Mouse (Mus musculus) liver, adult 2 months (tissue): ENCODE data around the gene Psmd5. TPM values are rescaled to one million over a fixed set of nuclear protein-coding genes. Genes with fewer than 3 reads are reported as not detected.
A peak's percentile ranks its signal among the peaks of the same experiment; 100 is the strongest.
"Not testable (repeated sequence)": the region's sequence is repeated elsewhere in the genome, so short reads cannot be mapped to it uniquely, and the experiment has no call there.

Experiments
- DNase-seq: peaks from one replicate; pipeline ENCODE4 v3.0.0-alpha.2; 2011; ENCODE audit warnings: low read depth, low spot score; ENCODE audit errors: extremely low read depth
- H3K27ac ChIP-seq: fragments of 200-500 bp; replicated peaks from 2 replicates; pipeline ENCODE4 v1.5.1; 2012; ENCODE audit warnings: low read depth, mild to moderate bottlenecking, control low read depth, inconsistent platforms, low read length; ENCODE audit not compliant: insufficient read depth
- H3K27me3 ChIP-seq: fragments of 200-500 bp; 2 replicates; pipeline ENCODE4 v1.6.1; 2012; ENCODE audit warnings: mild to moderate bottlenecking, moderate library complexity, low read length, inconsistent platforms; ENCODE audit not compliant: control insufficient read depth, insufficient read depth
- H3K36me3 ChIP-seq: fragments of 200-500 bp; 2 replicates; pipeline ENCODE4 v1.6.1; 2012; ENCODE audit warnings: low read length, inconsistent platforms; ENCODE audit not compliant: control insufficient read depth, insufficient read depth
- H3K4me1 ChIP-seq: fragments of 200-500 bp; 2 replicates; pipeline ENCODE4 v1.6.1; 2011; ENCODE audit warnings: low read length; ENCODE audit not compliant: control insufficient read depth, insufficient read depth
- H3K4me3 ChIP-seq: fragments of 200-500 bp; 2 replicates; pipeline ENCODE4 v1.5.1; 2011; ENCODE audit warnings: low read depth, mild to moderate bottlenecking, control low read depth, low read length, moderate library complexity; ENCODE audit not compliant: insufficient read depth
- H3K79me2 ChIP-seq: fragments of 200-500 bp; 2 replicates; pipeline ENCODE4 v1.6.1; 2012; ENCODE audit warnings: inconsistent platforms, mild to moderate bottlenecking, low read length, moderate library complexity; ENCODE audit not compliant: control insufficient read depth, insufficient read depth
- H3K9ac ChIP-seq: fragments of 200-500 bp; 2 replicates; pipeline ENCODE4 v1.6.1; 2012; ENCODE audit warnings: low read depth, mild to moderate bottlenecking, control low read depth, inconsistent platforms, low read length
- CTCF ChIP-seq: fragments of 200-500 bp; IDR thresholded peaks from 2 replicates; pipeline ENCODE4 v1.5.1; 2011; ENCODE audit warnings: low read depth, low read length, control low read depth
- POLR2A ChIP-seq: fragments of 200-500 bp; IDR thresholded peaks from 2 replicates; pipeline ENCODE4 v1.6.1; 2011; ENCODE audit warnings: low read length, control low read depth; ENCODE audit not compliant: insufficient read depth; ENCODE audit errors: extremely low read depth
- WGBS: fragments of 180-500 bp; shearing (Covaris S2); methylation state at CpG from one replicate; pipeline ENCODE4 v1.1.7; 2018; 5-methylcytosine and 5-hydroxymethylcytosine counted together
- polyA plus RNA-seq: library from polyadenylated mRNA; depleted of rRNA; stranded (reverse); fragments of >200 nt; gene quantifications from 2 replicates; pipeline ENCODE4 v1.2.3, GENCODE M21; 2012; rRNA removed
- total RNA-seq: library from RNA; depleted of rRNA; stranded (reverse); fragments of >200 nt; gene quantifications from 2 replicates; pipeline ENCODE4 v1.2.3, GENCODE M21; 2014; rRNA removed

Gene Psmd5
- total and polyA plus RNA-seq, 2 experiments, result 18.1 to 31.1 TPM

DNA sequence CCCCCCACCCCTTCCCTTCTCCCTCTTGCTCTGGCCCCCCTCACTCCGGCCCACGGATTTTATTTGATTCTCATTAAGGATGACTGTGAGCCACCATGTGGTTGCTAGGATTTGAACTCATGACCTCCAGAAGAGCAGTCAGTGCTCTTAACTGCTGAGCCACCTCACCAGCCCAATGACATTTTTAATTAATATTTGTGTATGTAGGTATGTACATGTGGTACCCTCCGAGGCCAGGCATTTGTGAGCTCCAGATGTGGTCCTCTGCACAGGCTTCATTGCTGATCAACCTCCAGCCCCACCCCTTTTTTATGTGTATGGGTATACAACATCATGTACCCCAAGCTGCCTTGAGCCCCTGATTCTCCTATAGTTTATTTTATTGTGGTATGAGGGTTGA, 71.0 kb downstream of the Psmd5 start:
- Histone ChIP-seq H3K27me3 (no peaks in the 10 kb centered on the region), H3K4me1 (peaks cover 18% of the 10 kb centered on the region), H3K36me3 (peaks cover 23% of the 10 kb centered on the region), H3K9ac (no peak overlapping the region), H3K27ac (no peak overlapping the region), H3K79me2 (peaks cover 24% of the 10 kb centered on the region; the same call in 1 of the 2 replicates), H3K4me3 (no peak overlapping the region)
- TF ChIP-seq POLR2A, result no peak
- TF ChIP-seq CTCF, result no peak
- WGBS, result 77% methylated on average over 3 of the region's 3 CpGs
- no peak for DNase-seq

DNA sequence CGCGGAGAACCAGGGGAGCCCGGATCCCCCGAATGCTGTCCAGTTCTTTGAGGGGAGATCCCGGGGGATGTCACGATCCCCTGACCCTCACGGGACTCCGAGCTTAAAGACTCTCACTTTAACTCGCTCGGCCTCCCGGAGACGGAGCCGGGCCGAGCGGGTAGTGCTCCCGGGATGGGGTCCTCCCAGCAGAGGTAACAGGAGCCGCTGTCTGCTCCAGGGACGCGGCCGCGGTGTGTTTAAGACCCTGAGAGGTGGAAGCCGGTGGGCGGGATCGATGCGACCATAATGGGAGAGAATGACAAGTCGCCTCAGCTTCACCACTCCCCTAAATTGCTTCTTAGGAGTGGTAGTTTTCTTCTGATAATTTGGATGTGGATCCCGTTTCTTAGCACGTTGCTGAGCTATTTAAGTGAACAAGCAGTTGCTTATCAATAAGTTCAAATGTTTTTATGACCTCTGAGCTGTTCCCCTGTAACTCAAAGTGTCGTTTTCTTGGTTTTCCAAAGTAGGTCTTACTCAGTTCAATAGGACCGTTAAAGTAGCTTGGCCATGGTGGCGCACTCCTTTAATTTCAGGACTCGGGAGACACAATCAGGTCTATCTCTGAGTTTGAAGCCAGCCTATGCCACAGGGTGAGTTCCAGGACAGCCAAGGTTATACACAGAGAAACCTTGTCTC, 72.1 kb downstream of the Psmd5 start:
- Histone ChIP-seq H3K27ac (peak overlapping the region; percentile 73), H3K4me3 (peak overlapping the region; percentile 91), H3K79me2 (peaks cover 18% of the 10 kb centered on the region; the same call in 1 of the 2 replicates), H3K36me3 (peaks cover 15% of the 10 kb centered on the region), H3K4me1 (peaks cover 18% of the 10 kb centered on the region), H3K9ac (peak overlapping the region; percentile 90)
- WGBS, result under 1% methylated on average over 32 of the region's 32 CpGs
- not testable (repeated sequence) for H3K27me3 ChIP-seq
- DNase-seq, result peak; percentile 64

- H3K27ac ChIP-seq, result peak overlapping the region; percentile 73
- TF ChIP-seq POLR2A (peak; percentile 83), CTCF (no peak)
- H3K4me1 ChIP-seq, result peaks cover 18% of the 10 kb centered on the region
- H3K9ac ChIP-seq, result peak overlapping the region; percentile 90
- H3K4me3 ChIP-seq, result peak overlapping the region; percentile 91
- H3K79me2 ChIP-seq, result peaks cover 17% of the 10 kb centered on the region; the same call in 1 of the 2 replicates
- H3K27me3 ChIP-seq, result no peaks in the 10 kb centered on the region
- 4% methylated on average over 39 of the region's 39 CpGs for WGBS
- H3K36me3 ChIP-seq, result peaks cover 10% of the 10 kb centered on the region
- DNase-seq, result peak; percentile 95
Measured at GRCm38 (mm10) chr2:34801516-34802482, 73.0 kb downstream of the Psmd5 start.

DNA sequence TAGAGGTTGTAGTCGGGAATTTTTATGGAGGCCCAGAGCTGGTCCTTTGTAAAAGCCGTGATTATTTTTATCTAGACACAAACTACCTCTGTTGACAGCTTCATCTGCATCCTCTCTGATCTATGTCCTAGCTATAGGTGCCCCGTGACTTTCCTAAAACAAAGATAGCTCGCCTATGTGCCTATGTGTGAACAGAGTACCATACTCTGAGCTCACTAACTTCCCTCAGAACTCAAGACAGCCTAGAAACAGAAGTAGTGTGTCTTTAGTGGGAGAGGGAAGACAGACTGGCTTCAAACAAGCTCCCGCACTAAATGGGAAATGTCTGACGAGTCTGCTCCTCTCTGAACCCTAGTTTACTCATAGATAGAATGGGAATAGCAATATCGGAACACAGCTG, 74.4 kb downstream of the Psmd5 start:
- no peak for TF ChIP-seq CTCF
- no peak for TF ChIP-seq POLR2A
- Histone ChIP-seq H3K27me3 (no peaks in the 10 kb centered on the region), H3K9ac (no peak overlapping the region), H3K36me3 (peaks cover 2% of the 10 kb centered on the region; the same call in 1 of the 2 replicates), H3K4me1 (peaks cover 14% of the 10 kb centered on the region), H3K4me3 (no peak overlapping the region), H3K27ac (no peak overlapping the region), H3K79me2 (peaks cover 9% of the 10 kb centered on the region; the same call in 1 of the 2 replicates)
- 70% methylated on average over 7 of the region's 7 CpGs for WGBS
- DNase-seq, result no peak

Other genes starting within 250 kb of the Psmd5 start
- 32.4 and 37.1 TPM in 2 replicates for gene Gapvd1, start 119.7 kb downstream of the Psmd5 start, total RNA-seq
- 9.2 and 10.6 TPM in 2 replicates for gene Gapvd1, start 119.7 kb downstream of the Psmd5 start, polyA plus RNA-seq
- 843 and 1,003 TPM in 2 replicates for gene Hspa5, start 103.0 kb downstream of the Psmd5 start, total RNA-seq
- gene Hspa5, start 103.0 kb downstream of the Psmd5 start, polyA plus RNA-seq, result 1,344 and 1,475 TPM in 2 replicates
- gene Rabepk, start 75.1 kb downstream of the Psmd5 start, total RNA-seq, result 12.1 and 14.8 TPM in 2 replicates
- 12.7 and 14.7 TPM in 2 replicates for gene Rabepk, start 75.1 kb downstream of the Psmd5 start, polyA plus RNA-seq
- 49.9 and 51.9 TPM in 2 replicates for gene Fbxw2, start 48.7 kb downstream of the Psmd5 start, total RNA-seq
- gene Fbxw2, start 48.7 kb downstream of the Psmd5 start, polyA plus RNA-seq, result 24.2 and 28.1 TPM in 2 replicates
- 0.09 and 0.13 TPM in 2 replicates for gene Gm34653, start 42.0 kb downstream of the Psmd5 start, total RNA-seq
- gene Gm34653, start 42.0 kb downstream of the Psmd5 start, polyA plus RNA-seq, result not detected in 2 replicates
- gene Cutal, start 572 bp downstream of the Psmd5 start, total RNA-seq, result 48.2 and 48.6 TPM in 2 replicates
- gene Cutal, start 572 bp downstream of the Psmd5 start, polyA plus RNA-seq, result 341 and 358 TPM in 2 replicates
- gene Phf19, start 39.1 kb upstream of the Psmd5 start, total RNA-seq, result 0.20 and 0.55 TPM in 2 replicates
- 0.21 and 0.61 TPM in 2 replicates for gene Phf19, start 39.1 kb upstream of the Psmd5 start, polyA plus RNA-seq
- 0.55 and 1.2 TPM in 2 replicates for gene Traf1, start 86.8 kb upstream of the Psmd5 start, total RNA-seq
- gene Traf1, start 86.8 kb upstream of the Psmd5 start, polyA plus RNA-seq, result 0.75 and 1.2 TPM in 2 replicates
- 567 and 594 TPM in 2 replicates for gene Hc, start 186.5 kb upstream of the Psmd5 start, total RNA-seq
- 121 and 139 TPM in 2 replicates for gene Hc, start 186.5 kb upstream of the Psmd5 start, polyA plus RNA-seq
- 471 and 592 TPM in 2 replicates for gene AI182371, start 226.6 kb upstream of the Psmd5 start, total RNA-seq
- 124 and 129 TPM in 2 replicates for gene AI182371, start 226.6 kb upstream of the Psmd5 start, polyA plus RNA-seq
- 13.0 and 22.8 TPM in 2 replicates for gene Cntrl, start 234.5 kb upstream of the Psmd5 start, total RNA-seq
- gene Cntrl, start 234.5 kb upstream of the Psmd5 start, polyA plus RNA-seq, result 4.9 and 6.1 TPM in 2 replicates